Mouse (Mus musculus): ENCODE data around the gene Adamts4. TPM values are rescaled to one million over a fixed set of nuclear protein-coding genes. Genes with fewer than 3 reads are reported as not detected.

Gene Adamts4
- total RNA-seq, 2 experiments from 2014 or later: 23.5 to 26.1 TPM

DNA sequence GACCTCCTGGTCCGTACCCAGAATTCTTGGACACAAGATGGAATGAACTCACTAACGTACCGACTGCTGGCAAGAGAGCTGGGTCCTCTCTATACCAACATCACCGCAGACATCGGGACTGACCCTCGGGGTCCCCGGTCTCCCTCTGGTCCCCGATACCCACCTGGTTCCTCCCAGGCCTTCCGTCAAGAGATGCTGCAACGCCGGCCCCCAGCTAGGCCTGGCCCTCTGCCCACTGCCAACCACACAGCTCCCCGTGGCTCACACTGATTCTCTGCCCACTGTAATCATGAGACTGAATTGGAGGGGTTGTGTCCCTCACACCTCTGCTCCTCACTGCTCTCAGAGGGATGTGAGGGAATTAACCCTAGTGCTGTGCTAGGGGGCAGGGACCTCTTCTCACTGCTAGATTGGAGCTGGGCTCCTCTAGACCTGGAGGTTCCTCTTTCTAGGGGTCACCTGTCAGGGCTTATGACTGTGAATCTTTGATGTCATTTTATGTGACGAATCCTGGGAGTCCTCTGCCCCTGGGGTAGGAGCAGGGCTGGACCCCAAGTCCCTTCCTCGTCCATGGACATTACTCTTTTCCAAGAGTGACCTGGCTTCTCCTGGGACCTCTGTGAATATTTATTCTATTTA, 26.0 kb downstream of the Adamts4 start:
- no peak for DNase-seq (ENCODE audit: extremely low spot score in 1 of 2, low spot score in 1 of 2)

DNA sequence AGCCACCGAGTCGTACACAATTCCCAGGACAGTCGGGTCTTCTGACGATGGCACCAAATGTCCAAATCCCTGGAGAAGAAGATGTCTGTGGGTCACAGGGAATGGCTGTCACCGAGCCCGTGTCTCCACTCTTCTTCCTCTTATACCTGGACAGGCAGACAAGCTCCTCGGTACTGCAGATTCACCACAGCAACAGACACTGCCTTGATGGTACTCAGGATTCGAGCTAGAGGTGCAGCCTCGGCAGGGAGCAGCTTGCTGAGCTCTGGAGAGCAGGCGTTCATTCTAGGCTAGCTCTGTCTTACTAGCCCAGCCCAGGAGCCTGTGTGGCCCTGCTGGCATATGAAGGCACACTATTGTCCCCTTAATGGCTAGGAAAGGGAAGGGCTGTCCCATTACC, 27.5 kb downstream of the Adamts4 start:
- no peak for DNase-seq (ENCODE audit: extremely low spot score in 1 of 2, low spot score in 1 of 2)

DNA sequence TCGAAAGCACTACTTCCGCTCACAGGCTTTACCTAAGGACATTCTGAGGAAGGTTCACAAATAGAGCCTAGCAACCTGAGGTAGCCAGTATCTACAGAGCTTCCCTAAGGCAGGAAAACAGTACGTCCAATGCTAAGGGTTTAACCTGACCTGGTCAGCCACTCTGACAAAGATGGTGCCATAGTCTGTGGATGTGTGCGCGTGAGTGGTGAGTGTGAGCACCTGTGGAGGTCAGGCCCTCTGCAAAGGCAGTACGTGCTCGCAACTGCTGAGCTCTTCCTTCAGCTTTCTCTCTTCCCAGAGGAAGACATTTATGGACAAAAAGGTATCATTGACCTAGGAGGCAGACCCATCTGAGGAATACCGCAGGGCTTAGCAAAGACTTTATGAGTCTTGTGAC, 28.2 kb downstream of the Adamts4 start:
- DNase-seq (ENCODE audit: extremely low spot score in 1 of 2, low spot score in 1 of 2): no peak

DNA sequence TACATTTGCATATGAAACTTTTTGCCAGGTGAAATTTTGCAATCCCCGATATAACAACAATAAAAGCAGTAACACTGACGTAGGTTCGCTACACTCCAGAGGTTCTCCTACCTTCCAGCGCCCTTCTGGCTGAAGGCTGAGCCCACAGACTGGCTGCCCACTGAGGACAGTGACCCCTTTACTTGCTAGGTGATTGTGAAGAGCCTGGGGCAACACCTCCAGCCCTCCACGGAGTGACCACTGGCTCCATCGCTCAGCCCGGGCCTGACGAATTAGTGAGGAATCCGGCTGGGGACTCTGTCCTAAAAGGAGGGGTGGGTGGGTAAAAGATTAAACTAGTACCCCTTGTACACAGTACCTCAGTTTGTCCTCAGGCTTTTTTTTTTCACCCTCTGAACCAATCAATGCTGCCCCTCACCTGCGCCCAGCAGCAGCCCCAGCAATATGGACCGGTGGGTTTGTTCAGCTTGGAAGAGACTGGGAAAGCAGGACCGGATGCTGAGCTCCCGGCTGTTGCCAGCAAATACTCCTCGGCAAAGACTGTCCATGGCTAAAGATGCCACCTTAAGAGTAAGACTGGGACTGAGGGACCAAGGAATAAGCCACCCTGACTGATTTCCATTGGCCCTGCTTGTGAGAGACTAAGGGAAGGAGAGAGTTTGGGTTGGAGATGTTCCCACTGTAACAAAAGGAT, 28.9 kb downstream of the Adamts4 start:
- DNase-seq (ENCODE audit: extremely low spot score in 1 of 2, low spot score in 1 of 2): no peak

DNA sequence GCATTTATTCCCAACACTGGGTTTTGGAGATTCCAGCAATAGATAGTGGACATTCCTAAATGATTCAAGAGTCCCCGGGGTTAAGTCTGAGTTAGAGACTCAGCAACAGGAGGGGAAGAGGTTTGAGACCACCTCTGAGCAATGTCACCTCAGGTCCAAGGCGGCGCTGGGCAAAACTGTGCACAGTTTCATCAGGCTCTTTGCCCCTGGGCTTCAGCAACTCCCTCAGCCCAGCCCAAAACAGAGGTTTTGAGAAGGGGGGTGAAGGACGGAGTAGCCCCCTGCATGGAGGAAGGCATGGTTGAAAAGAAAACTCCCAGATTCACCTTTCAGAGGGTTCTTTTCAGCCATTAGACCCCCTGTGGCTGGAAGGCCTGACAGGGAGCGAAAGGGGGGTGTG, 29.5 kb downstream of the Adamts4 start:
- DNase-seq (ENCODE audit: extremely low spot score in 1 of 2, low spot score in 1 of 2): peak in 1 of 2 experiments; percentile 6

DNA sequence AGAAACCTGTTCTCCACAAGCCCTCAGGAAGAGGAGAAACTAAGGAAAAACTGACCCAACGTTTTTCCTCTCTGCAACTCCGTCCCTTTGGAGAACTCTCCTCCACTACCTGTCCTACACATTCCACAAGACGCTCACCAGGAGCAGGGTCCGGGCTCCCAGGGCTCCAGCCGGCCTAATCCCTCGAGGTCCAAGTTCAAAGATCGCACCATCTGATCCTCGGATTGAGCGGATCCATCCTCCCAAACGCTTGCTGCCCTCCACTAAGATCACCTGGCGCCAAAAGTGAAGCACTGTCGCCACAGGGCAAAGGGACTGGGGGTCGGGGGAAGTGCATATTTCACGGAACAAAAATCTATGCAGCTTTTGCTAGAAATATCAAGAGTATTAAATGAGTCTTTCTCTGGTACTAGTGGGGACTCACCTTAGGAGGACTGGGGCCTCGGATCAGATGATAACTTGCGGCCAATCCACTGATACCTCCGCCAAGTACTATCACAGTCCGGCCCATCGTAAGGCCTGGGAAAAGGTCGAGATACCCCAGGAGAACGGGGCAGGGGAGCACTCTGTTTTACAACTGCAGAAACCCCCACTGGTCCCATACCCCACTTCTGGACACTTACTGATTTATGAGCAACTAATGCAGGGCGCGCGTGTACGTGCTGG, 30.2 kb downstream of the Adamts4 start:
- DNase-seq (ENCODE audit: extremely low spot score in 1 of 2, low spot score in 1 of 2): peak in 1 of 2 experiments; percentile 6

DNA sequence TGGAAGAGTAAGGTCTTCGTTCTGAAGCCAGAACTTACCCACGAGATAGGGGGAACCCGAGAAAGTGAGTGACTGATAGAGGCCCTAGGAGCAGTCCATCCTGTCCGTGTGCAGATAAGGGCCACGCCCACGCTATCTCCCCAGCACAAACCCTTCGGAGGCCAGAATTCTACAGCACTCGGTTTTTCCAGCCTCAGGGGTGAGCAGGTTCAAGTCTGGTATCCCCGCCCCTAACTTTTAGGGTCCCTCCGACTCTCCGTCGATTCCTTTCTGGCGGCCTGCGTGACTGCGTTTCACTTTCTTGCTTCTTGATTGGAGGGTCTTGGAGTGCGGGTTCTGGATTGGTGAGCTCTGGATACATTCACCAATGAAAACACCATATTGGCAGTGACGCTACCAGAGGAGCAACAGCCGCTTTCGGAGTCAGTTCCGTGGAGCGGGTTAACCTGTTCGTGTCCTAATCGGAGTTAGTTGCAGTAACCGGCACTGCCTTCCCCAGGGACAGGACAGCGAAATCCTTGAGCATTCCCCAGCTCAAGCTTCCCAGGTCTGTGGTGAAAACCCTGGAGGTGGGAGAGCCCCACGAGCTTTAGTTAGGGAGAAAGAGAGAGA, 30.8 kb downstream of the Adamts4 start, which contains the start of gene Ppox:
Gene Ppox (minus strand): TSS at position 271 of the 612 bp plus-strand sequence.
- DNase-seq (ENCODE audit: extremely low spot score in 1 of 2, low spot score in 1 of 2): peak; percentile 69 to 73

DNA sequence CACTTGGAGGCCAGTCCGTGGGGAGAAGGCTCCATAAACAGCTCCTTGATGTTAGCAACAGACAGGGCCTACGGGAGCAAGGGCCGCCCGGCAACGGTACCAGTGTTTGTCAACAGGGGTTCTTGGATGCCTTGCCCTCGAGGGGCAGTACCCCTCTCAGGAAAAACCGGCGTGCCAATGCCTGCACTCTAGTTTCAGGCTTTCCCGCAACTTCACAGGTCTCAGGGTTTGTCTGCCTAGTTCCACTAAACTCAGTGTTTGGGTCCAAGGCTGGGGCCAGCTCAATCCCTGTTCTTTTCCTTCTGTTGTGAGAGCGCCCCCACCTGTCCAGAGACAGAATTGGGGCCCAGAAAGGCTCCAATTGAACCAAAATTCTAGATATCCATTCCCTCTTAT, 31.3 kb downstream of the Adamts4 start:
- DNase-seq (ENCODE audit: extremely low spot score in 1 of 2, low spot score in 1 of 2): peak in 1 of 2 experiments; percentile 77

DNA sequence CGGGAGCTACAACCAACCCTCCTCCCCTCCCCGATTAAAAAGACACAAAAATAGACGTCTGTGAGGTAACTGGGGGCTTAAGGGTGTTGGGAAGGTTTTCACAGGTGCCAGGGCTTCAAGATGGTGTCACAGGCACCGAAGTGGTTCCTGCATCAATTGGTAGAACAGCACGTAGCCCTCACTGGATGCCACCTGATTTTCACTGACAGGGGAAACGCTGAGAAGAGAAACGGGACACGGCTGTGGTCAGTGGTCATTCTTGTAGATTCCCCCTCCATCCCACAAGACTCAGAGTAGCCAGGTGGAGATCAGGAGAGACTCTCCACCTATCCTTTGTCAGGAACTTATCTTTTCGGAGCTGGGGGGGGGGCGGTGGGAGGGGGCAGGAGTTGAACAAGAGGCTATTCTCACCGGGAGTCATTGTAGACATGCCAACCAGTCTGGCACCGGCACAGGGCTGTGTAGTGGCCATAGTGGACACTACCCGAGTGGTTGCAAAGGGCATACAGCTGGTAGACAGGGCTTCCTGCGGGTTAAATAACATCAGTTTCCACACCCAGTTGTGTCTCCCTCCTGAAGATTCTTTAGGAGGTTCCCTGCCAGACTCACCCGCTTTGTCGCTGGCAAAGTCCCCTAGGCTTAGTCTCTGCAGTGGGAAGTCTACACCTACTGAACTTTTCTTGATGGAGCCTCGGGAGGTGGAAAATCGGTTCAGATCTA, 32.0 kb downstream of the Adamts4 start:
- no peak for DNase-seq (ENCODE audit: extremely low spot score in 1 of 2, low spot score in 1 of 2)

DNA sequence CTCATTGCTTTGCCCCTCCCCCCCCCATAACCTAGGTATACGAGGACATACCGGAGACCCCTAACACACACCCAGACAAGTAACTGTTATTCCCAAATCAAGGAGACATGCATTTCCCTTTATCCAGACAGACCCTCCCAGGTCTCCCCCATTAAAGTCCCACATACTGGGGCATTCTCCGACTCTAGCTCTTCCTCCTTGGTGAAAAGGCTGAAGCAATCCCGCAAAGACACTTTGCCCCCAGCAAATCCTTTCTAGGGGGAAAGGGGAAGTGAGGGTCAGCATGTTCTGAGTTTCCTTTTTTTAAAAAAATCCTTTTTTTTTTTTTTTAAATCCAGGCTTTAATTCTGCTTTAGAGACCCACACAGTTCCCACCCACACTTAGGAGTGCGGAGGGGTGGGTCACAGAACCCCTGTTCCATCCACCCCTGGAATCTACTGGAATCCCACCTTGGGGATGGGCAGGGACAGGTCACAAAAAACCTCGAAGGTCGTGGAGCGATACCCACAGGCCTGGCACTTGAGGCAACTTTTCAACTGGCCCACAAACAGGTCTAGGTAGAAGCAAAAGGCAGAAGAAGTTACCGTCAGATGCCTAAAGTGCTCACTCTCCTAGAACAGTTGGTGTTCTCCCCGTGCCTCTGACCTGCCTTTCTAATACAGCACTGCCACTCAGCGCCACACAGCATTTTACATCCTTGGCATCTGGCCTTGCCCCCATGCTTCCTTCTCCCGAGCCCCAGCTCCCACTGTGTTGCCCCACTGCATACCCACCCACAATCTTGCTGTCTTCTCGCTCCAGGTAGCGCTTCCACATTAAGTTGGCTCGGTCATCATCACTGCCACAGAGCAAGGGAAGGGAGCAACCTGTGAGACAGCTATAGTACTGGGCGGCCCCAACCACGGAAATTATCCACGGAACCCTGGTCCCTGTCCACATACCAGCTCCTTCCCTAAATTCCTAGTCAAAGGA, 33.3 kb downstream of the Adamts4 start:
- DNase-seq (ENCODE audit: extremely low spot score in 1 of 2, low spot score in 1 of 2): peak in 1 of 2 experiments; percentile 5

DNA sequence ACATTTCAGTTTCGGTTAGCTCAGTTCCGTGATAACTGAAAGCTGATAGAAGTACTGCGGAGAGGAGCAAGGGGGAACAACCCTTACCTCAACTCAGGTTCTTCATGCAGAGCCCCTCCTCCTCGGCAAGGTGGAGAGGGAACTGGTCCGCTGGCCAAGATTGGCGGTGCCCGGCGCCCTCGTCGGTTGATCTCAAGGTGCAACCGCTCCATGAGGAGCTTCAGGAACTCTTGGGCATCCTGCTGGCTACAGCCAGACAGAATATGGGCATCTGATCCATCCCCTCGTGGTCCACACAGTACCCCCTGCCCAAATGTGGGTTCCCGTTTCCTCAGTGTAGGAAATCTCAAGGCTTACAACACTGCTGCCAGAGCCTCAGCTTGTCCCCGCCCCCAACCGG, 34.3 kb downstream of the Adamts4 start:
- DNase-seq (ENCODE audit: extremely low spot score in 1 of 2, low spot score in 1 of 2): peak in 1 of 2 experiments; percentile 6

DNA sequence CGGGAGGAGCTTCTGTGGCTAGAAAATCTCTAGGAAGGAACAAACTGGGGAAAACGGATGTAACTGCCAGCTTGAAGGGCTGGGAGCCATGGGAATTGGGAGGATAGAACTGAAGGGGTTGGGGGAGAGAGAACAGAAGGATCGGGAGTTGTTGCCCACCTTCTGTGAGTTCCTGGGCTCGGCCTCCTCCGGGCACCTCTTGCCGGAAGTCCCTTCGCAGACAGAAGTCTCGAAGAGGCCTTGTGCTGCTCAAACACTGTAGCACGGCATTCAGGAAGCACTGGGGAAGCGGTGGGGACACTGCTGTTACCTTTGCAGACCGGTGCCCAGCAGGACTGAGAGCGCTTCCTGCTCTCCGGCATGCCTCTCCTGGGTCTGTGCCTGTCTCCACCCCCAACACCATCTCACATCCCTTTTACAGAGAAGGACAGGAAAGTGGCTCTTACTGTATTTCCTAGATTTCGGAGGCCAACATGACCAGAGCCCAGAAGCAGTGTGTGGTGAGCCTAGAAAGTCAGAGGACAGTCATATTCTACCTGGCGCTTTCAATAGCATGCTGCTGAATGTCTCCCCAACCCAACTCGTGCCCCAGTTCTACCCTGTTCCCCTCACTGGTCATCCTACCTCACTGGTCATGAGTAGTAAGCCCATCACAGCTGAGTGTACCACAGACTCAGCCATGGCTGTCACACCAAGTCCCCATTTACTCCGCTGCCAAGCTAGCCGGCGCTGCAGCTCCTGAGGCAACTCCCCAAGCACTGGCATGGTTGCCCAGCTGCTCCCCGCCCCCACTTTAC, 35.1 kb downstream of the Adamts4 start:
- DNase-seq (ENCODE audit: extremely low spot score in 1 of 2, low spot score in 1 of 2): peak in 1 of 2 experiments; percentile 8

DNA sequence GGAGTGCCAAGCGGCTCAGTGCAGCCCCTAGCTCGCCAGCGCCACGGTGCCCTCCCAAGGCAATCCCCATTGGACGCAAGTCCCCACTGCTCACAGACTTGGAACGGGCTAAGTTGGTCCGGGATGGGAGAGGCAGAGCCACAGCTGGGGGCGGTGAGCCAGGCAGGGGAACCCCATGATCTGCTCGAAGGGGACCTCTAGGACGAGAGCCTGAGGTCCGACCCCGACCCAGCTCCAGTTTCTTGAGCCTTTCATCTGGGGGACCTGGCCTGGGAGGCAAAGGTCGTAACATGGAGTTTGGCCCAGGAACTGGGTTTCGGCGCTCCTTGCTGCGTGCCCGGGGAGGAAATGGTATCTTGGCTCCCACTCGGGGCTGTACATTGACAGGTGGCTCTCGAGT, 36.3 kb downstream of the Adamts4 start:
- peak in 1 of 2 experiments; percentile 8 for DNase-seq (ENCODE audit: extremely low spot score in 1 of 2, low spot score in 1 of 2)

DNA sequence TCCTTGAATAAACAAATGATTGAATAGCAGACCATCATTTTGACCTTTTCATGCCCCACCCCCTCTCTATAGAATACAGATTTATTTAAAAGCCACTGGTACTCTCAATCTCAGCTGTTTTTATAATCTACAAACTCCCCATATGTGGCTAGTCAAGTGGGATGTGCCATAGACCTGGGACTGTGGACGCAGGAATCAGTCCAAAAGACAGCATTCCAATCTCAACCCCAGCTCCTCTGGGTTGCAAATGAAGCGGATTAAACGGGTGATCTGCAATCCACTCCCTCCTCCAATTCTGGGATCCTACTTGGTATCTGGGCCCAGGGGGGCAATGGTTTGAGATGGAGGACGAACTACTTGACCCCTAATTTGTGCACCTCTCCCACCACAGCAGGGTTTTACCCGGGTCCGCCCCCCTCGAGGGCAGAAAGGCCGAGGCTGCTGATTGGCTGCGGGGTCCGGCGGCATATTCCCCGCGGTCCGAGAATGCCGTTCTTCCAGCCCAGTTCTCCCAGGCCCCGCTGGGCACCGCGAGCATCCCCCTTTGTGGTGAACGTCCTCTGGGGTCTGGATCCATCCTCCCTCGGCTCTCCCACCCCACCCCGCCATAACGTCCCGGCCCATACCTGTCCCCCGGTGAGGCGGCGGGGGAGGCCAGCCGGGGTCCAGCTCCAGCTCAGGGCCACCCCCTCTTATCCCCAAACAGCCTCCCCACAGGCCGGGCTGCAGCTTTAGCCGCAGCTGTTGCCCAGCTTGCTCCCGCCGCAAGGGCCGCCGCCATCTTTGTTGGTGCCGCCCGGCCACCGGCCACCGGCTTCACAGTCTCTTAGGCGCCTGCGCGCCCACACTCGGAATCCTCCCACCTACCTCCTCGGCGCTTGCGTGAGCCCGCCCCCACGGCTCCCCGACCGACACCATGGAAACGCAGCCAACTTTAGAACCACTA, 37.2 kb downstream of the Adamts4 start, which contains the start of gene Usp21:
Gene Usp21 (minus strand): TSS at position 856 of the 946 bp plus-strand sequence.
- DNase-seq (ENCODE audit: extremely low spot score in 1 of 2, low spot score in 1 of 2): peak; percentile 85 to 92

DNA sequence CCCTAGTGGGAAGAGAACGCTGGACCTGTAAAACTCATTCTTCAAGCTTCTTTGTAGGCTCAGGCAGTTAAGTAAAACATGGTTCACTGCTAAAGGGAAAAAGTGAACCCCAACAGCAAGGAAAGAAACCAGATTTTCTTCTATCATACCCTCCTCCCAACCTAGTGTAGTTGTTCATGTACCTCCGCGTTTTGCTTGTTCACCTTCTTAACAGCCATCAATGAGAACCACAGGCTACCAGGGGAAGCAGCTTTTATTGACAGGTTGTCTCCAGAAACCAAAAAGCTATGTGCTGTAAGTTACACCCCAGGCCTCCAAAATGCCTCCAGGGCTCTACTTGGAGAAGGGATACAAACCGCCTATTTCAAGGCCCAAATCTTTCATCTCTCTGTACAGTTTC, 38.1 kb downstream of the Adamts4 start:
- no peak for DNase-seq (ENCODE audit: extremely low spot score in 1 of 2, low spot score in 1 of 2)

DNA sequence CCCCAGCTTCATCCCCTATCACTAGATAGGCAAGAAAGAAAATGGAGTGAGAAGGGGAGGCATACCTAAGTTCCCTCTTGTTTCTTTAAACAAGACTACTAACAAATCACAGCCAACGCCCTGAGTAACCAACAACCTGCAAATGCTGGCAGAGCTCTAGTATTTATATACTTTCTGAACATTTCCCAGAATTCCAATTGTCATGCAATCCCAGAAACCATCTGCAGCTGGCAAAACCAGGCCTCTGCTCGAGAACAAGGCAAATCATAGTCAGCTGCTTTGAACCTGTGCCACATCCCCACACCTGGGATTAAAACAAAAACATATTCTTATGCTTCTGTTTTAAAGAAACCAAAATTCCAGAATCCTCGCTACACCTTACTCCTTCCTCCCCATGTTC, 43.1 kb downstream of the Adamts4 start:
- DNase-seq (ENCODE audit: extremely low spot score in 1 of 2, low spot score in 1 of 2): no peak

DNA sequence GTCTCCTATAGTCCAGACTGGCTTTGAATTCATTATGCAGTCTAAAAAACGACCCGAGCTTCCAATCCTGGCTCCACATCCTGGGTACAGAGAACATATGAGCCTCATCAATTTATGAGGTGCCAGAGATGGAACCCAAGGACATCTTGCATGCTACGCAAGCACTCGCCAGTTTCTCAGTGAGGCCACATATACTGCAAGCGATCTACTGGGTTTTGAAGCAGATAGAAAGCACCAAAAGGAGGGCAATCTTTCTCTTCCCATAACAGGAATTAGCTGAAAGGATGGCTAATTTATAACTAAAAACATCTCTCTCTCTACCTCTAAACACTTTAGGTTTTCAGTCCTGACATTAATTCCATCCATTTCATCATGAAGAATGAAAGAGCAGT, 43.7 kb downstream of the Adamts4 start:
- no peak for DNase-seq (ENCODE audit: extremely low spot score in 1 of 2, low spot score in 1 of 2)
